Comparison of ENCODE assay signal across 9 mouse cellular contexts in the genomic region with DNA sequence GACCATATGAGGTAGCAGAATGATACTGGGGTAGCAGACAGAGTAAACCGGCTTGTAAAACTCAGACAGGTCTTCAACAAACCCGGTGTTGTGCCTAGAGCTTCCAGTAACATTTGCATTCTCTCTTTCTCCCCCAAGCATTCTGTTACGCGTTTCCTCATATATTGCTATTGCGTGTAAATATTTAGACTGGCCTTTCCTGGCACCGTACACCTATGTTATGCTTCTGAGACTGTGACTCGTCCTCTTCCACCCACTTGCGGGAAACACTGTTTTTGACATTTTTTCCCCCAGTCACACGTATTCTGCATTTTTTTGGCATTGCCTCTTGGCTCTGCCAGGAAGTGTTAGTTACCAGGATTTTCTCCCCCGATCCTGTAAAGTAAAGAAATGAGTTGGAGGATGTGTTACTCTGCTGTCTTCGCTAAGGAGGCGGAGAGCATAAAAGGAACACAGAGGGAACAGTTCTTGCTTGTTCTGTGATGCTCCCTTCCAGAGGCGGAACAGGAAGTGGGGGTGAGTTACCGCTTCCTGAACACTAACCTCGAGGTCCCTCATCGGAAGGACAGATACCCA.
A peak's percentile ranks its signal among the peaks of the same experiment; 100 is the strongest.
DNase-seq lines count a peak whose midpoint lies in the region; ATAC-seq and TF ChIP-seq lines count a peak whose summit lies in the region.
"Had no signal": no experiment of that assay in that cellular context is flagged by ENCODE, and none has a peak within 500 bp of the region (broad histone marks: within the 10 kb centered on the region; RNA-seq: fewer than 3 reads in every experiment).

No protein-coding gene starts in this region.

- no peak for TF ChIP-seq POLR2A in kidney, adult 2 months (IDR thresholded peaks at IDR 0.05; ENCODE audit: low read depth, low read length)

- H3K4me1 ChIP-seq in kidney, adult 2 months (ENCODE audit: control insufficient read depth, insufficient read depth, low read length), result no peaks in the 10 kb centered on the region
- no peaks in the 10 kb centered on the region for H3K4me1 ChIP-seq in intestine, embryonic 16.5 days (ENCODE audit: control insufficient read depth, insufficient read depth, low read length)
- no peaks in the 10 kb centered on the region for H3K4me1 ChIP-seq in midbrain, embryonic 10.5 days

- H3K9me3 ChIP-seq in intestine, embryonic 16.5 days (ENCODE audit: control insufficient read depth, low read length), result no peaks in the 10 kb centered on the region
- H3K9me3 ChIP-seq in midbrain, embryonic 10.5 days (replicated peaks), result no peaks in the 10 kb centered on the region

- no peak overlapping the region for H3K4me2 ChIP-seq in intestine, embryonic 16.5 days (ENCODE audit: low read depth, low read length)

- H3K27me3 ChIP-seq in kidney, adult 2 months (replicated peaks; ENCODE audit: control insufficient read depth, insufficient read depth, low read length), result no peaks in the 10 kb centered on the region
- no peaks in the 10 kb centered on the region for H3K27me3 ChIP-seq in intestine, embryonic 16.5 days (replicated peaks; ENCODE audit: control insufficient read depth, insufficient read depth, low read length)
- H3K27me3 ChIP-seq in midbrain, embryonic 10.5 days (ENCODE audit: low read depth, poor library complexity, severe bottlenecking), result no peaks in the 10 kb centered on the region

- intact Hi-C loops in left cerebral cortex, postnatal 4 days (cut with DNase I), result no loop called here
- intact Hi-C loops in left cerebral cortex, adult 2 months (cut with DNase I), result loop anchor here (2.0 to 5.0 kb wide), 2 partner anchors 57 to 72 kb away; no protein-coding TSS in a partner anchor

- H3K9ac ChIP-seq in intestine, embryonic 16.5 days (ENCODE audit: low read depth, low read length), result no peak overlapping the region
- H3K9ac ChIP-seq: liver, embryonic 14.5 days had no signal

- TF ChIP-seq CTCF in kidney, adult 2 months (conservative IDR thresholded peaks at IDR 0.05; ENCODE audit: insufficient read depth, insufficient read length, low read depth, low read length), result no peak
- TF ChIP-seq CTCF in left cerebral cortex, adult 2 months (IDR thresholded peaks at IDR 0.05), result no peak

- WGBS in kidney, adult 2 months, result 70% methylated on average over 16 of the region's 16 CpGs
- 68% methylated on average over 16 of the region's 16 CpGs for WGBS in intestine, embryonic 16.5 days
- 91% methylated on average over 16 of the region's 16 CpGs for WGBS in midbrain, embryonic 10.5 days

- DNase-seq in left cerebral cortex, adult 11 months (ENCODE audit: low spot score), result peak; percentile 16
- DNase-seq in left cerebral cortex, postnatal 4 days, result no peak
- peak; percentile 50 for DNase-seq in kidney, adult 2 months
- peak; percentile 32 to 35 for DNase-seq in left cerebral cortex, adult 2 months (ENCODE audit: extremely low spot score in 1 of 2, low spot score in 2 of 2)
- peak; percentile 10 for DNase-seq in testis, postnatal 14 days (ENCODE audit: low spot score)
- DNase-seq in adipocyte (ENCODE audit: low spot score), result no peak
- DNase-seq in midbrain, embryonic 10.5 days (ENCODE audit: low spot score), result no peak

- H3K27ac ChIP-seq in kidney, adult 2 months (ENCODE audit: insufficient read depth, low read depth, low read length), result no peak overlapping the region
- H3K27ac ChIP-seq in left cerebral cortex, adult 2 months, result no peak overlapping the region
- no peak overlapping the region for H3K27ac ChIP-seq in intestine, embryonic 16.5 days (ENCODE audit: low read length)
- no peak overlapping the region for H3K27ac ChIP-seq in midbrain, embryonic 10.5 days (replicated peaks)
- H3K27ac ChIP-seq: liver, embryonic 14.5 days had no signal

- H3K36me3 ChIP-seq in kidney, adult 2 months (ENCODE audit: control insufficient read depth, insufficient read depth, low read length), result no peaks in the 10 kb centered on the region
- no peaks in the 10 kb centered on the region for H3K36me3 ChIP-seq in intestine, embryonic 16.5 days (ENCODE audit: control insufficient read depth, insufficient read depth, low read length)
- H3K36me3 ChIP-seq in midbrain, embryonic 10.5 days, result no peaks in the 10 kb centered on the region

- H3K4me3 ChIP-seq in kidney, adult 2 months (ENCODE audit: insufficient read depth, low read depth, low read length), result no peak overlapping the region
- peak overlapping the region; percentile 23; the same call in 1 of the 2 replicates for H3K4me3 ChIP-seq in left cerebral cortex, adult 2 months
- no peak overlapping the region for H3K4me3 ChIP-seq in intestine, embryonic 16.5 days (ENCODE audit: low read length)
- H3K4me3 ChIP-seq in midbrain, embryonic 10.5 days, result no peak overlapping the region

- no peak for ATAC-seq in intestine, embryonic 16.5 days

Comparison
In these comparisons a context has a peak if more than half of its experiments do, and no peak if none do; other contexts are left out.
1. DNase-seq: peak in left cerebral cortex, adult 11 months (single experiment), kidney, adult 2 months (single experiment), left cerebral cortex, adult 2 months (2 of 2) and testis, postnatal 14 days (single experiment); none in left cerebral cortex, postnatal 4 days (single experiment), adipocyte (single experiment) and midbrain, embryonic 10.5 days (single experiment).